Mouse (Mus musculus) cortical plate, adult 2 months (tissue): ENCODE data around the gene Tbr1. TPM values are rescaled to one million over a fixed set of nuclear protein-coding genes. Genes with fewer than 3 reads are reported as not detected.

Experiments used
- H3K27ac ChIP-seq: fragments of 200-500 bp; 2 replicates; pipeline ENCODE4 v1.5.1; 2012; ENCODE audit warnings: low read length, control low read depth, inconsistent platforms; ENCODE audit not compliant: insufficient read depth
- H3K4me1 ChIP-seq: fragments of 200-500 bp; 2 replicates; pipeline ENCODE4 v1.6.1; 2011; ENCODE audit warnings: low read length; ENCODE audit not compliant: control insufficient read depth, insufficient read depth
- H3K4me3 ChIP-seq: fragments of 200-500 bp; 2 replicates; pipeline ENCODE4 v1.5.1; 2011; ENCODE audit warnings: mild to moderate bottlenecking, low read length, control low read depth; ENCODE audit not compliant: insufficient read depth
- CTCF ChIP-seq: fragments of 200-500 bp; IDR thresholded peaks from 2 replicates; pipeline ENCODE4 v1.5.1; 2011; ENCODE audit warnings: mild to moderate bottlenecking, control low read depth, low read length; ENCODE audit not compliant: insufficient read depth; ENCODE audit errors: extremely low read depth
- POLR2A ChIP-seq: fragments of 200-500 bp; IDR thresholded peaks from 2 replicates; pipeline ENCODE4 v1.6.1; 2011; ENCODE audit warnings: mild to moderate bottlenecking, low read length, control low read depth; ENCODE audit not compliant: insufficient read depth; ENCODE audit errors: extremely low read depth
- polyA plus RNA-seq: library from polyadenylated mRNA; depleted of rRNA; stranded (reverse); fragments of >200 nt; gene quantifications from 2 replicates; pipeline ENCODE4 v1.2.3, GENCODE M21; 2012; rRNA removed

The Tbr1 gene
- 75.5 and 76.3 TPM in 2 replicates for polyA plus RNA-seq

- peak within 1 kb of the TSS; percentile 80 for H3K27ac ChIP-seq
- no peaks in the 10 kb centered on the region; the same call in 1 of the 2 replicates for H3K4me1 ChIP-seq
- TF ChIP-seq POLR2A (no peak), CTCF (no peak)
- H3K4me3 ChIP-seq, result peak within 1 kb of the TSS; percentile 88
Observed at GRCm38 (mm10) chr2:61802656-61803251, at the start of gene Tbr1. Gene Tbr1, plus strand, starts transcription at chr2:61802930.

- Histone ChIP-seq H3K4me3 (no peak overlapping the region), H3K27ac (no peak overlapping the region), H3K4me1 (peaks cover 1% of the 10 kb centered on the region; the same call in 1 of the 2 replicates)
- TF ChIP-seq CTCF (no peak), POLR2A (no peak)
Observed at GRCm38 (mm10) chr2:61754989-61755388, 47.7 kb upstream of the Tbr1 start.

DNA sequence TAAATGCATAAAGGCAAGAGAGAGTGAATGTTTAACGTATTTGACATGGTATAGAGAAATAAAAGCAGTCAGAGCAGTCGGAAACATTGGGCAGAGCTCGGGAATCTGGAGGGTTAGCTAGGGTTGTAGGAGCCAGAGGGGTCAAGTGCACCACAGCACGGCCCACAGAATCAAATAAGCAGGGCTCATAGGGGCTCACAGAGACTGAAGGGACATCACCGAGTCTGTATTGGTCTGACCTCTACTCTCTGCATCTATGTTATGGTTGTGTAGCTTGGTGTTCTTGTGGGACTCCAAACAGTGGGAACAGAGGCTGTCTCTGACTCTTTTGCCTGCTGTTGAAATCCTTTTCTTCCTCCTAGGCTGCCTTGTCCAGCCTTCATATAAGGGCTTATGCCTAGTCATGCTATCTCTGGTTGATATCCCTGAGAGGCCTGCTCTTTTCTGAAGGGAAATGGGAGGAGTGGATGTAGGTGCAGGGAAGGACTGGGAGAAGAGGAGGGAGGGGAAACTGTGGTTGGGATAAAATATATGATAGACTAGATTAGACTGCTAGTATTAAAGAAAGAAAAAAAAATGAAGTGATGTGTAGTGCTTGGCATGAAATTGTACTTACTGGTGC is 43.4 kb upstream of the Tbr1 start:
- TF ChIP-seq POLR2A (no peak), CTCF (no peak)
- no peak overlapping the region for H3K4me3 ChIP-seq
- H3K4me1 ChIP-seq, result peaks cover 1% of the 10 kb centered on the region; the same call in 1 of the 2 replicates
- H3K27ac ChIP-seq, result no peak overlapping the region

DNA sequence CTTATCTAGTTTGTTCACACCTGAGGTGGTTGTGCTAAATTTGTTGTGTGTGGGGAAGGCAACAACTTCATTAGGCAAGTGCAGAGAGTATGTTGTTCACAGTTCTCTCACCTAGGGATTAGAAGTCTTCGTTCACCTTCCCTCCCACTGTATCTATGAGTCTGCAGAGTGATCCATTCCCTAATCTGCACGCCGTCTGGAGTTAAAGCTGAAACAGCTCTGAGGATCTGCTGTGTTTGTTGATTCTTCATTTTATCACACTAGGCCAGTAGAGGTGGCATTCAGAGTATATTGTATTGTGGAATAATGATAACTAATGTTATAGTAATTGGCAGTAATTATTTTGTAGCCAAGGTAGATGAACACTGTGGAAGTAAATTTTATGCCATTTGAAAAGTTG is 42.7 kb upstream of the Tbr1 start:
- no peak overlapping the region for H3K27ac ChIP-seq
- peaks cover 1% of the 10 kb centered on the region; the same call in 1 of the 2 replicates for H3K4me1 ChIP-seq
- H3K4me3 ChIP-seq, result no peak overlapping the region
- TF ChIP-seq POLR2A (no peak), CTCF (no peak)

DNA sequence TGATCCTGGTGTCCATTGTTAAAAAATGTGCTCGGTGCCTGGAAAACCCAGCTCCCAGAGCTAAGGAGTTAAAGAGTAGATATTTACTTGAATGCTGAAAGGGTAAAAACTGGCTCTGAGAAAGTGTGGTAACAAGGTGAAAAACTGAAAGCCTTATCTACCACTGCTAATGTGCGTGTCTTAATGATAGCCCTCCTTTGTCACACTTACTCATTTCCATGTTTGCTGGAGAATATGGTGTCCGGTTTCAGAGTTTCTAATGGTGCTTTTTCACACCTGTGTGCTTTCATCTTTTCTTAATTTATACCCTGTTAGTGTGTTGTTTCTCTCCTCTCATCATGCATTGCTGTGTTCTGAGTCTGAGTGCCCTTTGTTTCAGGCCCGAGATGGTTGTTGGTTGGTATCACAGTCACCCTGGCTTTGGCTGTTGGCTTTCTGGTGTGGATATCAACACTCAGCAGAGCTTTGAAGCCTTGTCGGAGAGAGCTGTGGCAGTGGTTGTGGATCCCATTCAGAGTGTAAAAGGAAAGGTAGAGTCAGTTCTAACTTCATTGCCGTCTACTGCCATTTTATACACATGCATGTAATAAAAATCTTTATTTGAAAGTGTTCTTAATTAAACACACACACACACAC is 38.1 kb upstream of the Tbr1 start:
- H3K4me1 ChIP-seq, result no peaks in the 10 kb centered on the region; the same call in 1 of the 2 replicates
- H3K4me3 ChIP-seq, result no peak overlapping the region
- no peak for TF ChIP-seq CTCF
- no peak overlapping the region for H3K27ac ChIP-seq

- no peak overlapping the region for H3K4me3 ChIP-seq
- no peaks in the 10 kb centered on the region; the same call in 1 of the 2 replicates for H3K4me1 ChIP-seq
- TF ChIP-seq CTCF (no peak), POLR2A (no peak)
- H3K27ac ChIP-seq, result no peak overlapping the region
Observed at GRCm38 (mm10) chr2:61765526-61765925, 37.2 kb upstream of the Tbr1 start.

GRCm38 (mm10) chr2:61780794-61781193 is 21.9 kb upstream of the Tbr1 start:
- no peak overlapping the region for H3K27ac ChIP-seq
- H3K4me1 ChIP-seq, result no peaks in the 10 kb centered on the region
- no peak for TF ChIP-seq POLR2A
- TF ChIP-seq CTCF, result no peak
- H3K4me3 ChIP-seq, result no peak overlapping the region

- Histone ChIP-seq H3K4me3 (no peak overlapping the region), H3K4me1 (no peaks in the 10 kb centered on the region), H3K27ac (no peak overlapping the region)
- TF ChIP-seq CTCF (no peak), POLR2A (no peak)
Observed at GRCm38 (mm10) chr2:61794960-61795359, 7.8 kb upstream of the Tbr1 start.

- no peak overlapping the region for H3K27ac ChIP-seq
- TF ChIP-seq POLR2A (no peak), CTCF (no peak)
- no peaks in the 10 kb centered on the region; the same call in 1 of the 2 replicates for H3K4me1 ChIP-seq
- no peak overlapping the region for H3K4me3 ChIP-seq
Observed at GRCm38 (mm10) chr2:61798048-61798447, 4.7 kb upstream of the Tbr1 start.
